Mouse (Mus musculus) megakaryocyte, embryonic 14.5 days (primary cell): ENCODE measurements around the gene Tead1.

Experiments used
- FLI1 ChIP-seq: IDR thresholded peaks from 2 replicates; pipeline ENCODE4 v1.6.1; 2012; ENCODE audit warnings: low read length, inconsistent platforms, mixed read lengths
- GATA1 ChIP-seq: IDR thresholded peaks from 3 replicates; pipeline ENCODE4 v1.6.1; 2012; ENCODE audit warnings: mixed read lengths, low read length, inconsistent platforms, borderline replicate concordance

DNA sequence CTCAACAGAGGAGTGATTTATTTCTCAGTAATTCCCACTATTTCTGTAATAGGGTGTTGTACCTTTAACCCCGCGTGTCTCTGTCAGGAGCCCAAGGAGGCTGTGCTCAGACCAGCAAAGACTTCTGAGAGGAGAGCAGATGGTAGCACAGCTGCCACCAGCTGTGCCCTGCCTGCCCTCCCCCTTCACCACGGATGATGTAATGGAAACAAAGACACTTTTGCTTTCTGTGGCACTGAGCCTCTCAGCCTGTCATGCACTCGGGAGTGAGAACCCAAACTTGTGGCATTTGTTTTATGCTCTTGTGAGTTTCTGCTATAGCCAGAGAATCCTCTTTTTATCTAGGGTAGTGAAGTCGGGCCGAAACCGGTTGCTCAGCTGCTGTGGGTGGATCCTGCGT lies 81.7 kb downstream of the Tead1 start:
- no peak for TF ChIP-seq GATA1
- no peak for TF ChIP-seq FLI1
